8 mouse cellular contexts compared by ENCODE assay signal in the genomic region with DNA sequence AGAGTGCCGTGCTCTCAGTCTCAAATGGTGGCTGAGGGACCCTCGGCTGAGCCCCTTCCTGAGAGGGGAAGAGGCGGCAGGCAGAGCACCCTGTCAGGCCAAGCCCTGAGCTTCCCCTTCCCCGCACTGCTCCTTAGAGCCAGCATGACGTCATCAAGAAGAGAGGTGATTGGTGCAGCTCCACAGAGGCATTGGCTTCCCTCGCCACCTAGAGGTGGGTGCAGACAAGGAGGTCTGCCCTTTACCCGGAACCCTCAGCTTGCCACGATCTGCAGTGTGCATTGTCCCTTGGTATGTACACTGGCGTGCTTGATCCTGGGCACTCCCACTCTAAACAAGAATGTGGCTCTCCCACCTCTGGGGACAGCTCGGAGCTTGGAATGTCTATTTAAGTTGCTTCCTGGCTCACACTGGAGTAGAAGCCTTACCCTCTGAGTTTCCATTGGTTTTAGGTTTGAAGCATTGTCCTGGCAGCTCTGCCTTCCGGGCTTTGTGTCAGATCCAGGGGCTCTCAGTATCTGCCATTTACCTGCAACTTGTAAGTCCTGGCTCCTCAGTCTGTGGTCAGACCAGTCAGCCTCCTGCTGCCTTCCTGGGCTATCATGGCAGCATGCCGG.
DNase-seq lines count a peak whose midpoint lies in the region; ATAC-seq lines count a peak whose summit lies in the region.

No protein-coding gene starts in this region.

- no peaks in the 10 kb centered on the region for H3K9me3 ChIP-seq in hindbrain, embryonic 12.5 days (replicated peaks)
- no peaks in the 10 kb centered on the region for H3K9me3 ChIP-seq in limb, embryonic 10.5 days (replicated peaks)
- H3K9me3 ChIP-seq in midbrain, embryonic 10.5 days (replicated peaks) = no peaks in the 10 kb centered on the region

- H3K36me3 ChIP-seq in hindbrain, embryonic 12.5 days = peaks cover 19% of the 10 kb centered on the region
- H3K36me3 ChIP-seq in limb, embryonic 10.5 days = peaks cover 37% of the 10 kb centered on the region
- peaks cover 8% of the 10 kb centered on the region for H3K36me3 ChIP-seq in midbrain, embryonic 10.5 days

- H3K4me2 ChIP-seq in hindbrain, embryonic 12.5 days (replicated peaks) = peak overlapping the region; percentile 32

- H3K9ac ChIP-seq in hindbrain, embryonic 12.5 days = peak overlapping the region; percentile 46; the same call in 1 of the 2 replicates

- peak; percentile 83 for DNase-seq in T-cell, adult 2 months (ENCODE audit: low spot score)
- DNase-seq in limb, embryonic 10.5 days (ENCODE audit: low spot score) = peak; percentile 70
- DNase-seq in midbrain, embryonic 10.5 days (ENCODE audit: low spot score) = peak; percentile 82
- peak; percentile 40 to 75 for DNase-seq in spleen, postnatal 10 days (ENCODE audit: low spot score in 2 of 2)
- DNase-seq in layer of hippocampus, postnatal 25 days (ENCODE audit: extremely low spot score in 1 of 2, low spot score in 1 of 2) = no peak

- peak; percentile 85 for ATAC-seq in CD4-positive, CD25-positive, alpha-beta regulatory T cell, adult 4 months
- peak; percentile 73 for ATAC-seq in erythroid progenitor cell, adult 5-6 weeks (replicated peaks; ENCODE audit: low FRiP score, poor library complexity, severe bottlenecking)
- peak; percentile 83 for ATAC-seq in hindbrain, embryonic 12.5 days (ENCODE audit: low FRiP score)

- H3K4me1 ChIP-seq in hindbrain, embryonic 12.5 days = peaks cover 65% of the 10 kb centered on the region
- H3K4me1 ChIP-seq in limb, embryonic 10.5 days = peaks cover 58% of the 10 kb centered on the region
- peaks cover 64% of the 10 kb centered on the region for H3K4me1 ChIP-seq in midbrain, embryonic 10.5 days

- peak overlapping the region; percentile 64 for H3K27ac ChIP-seq in hindbrain, embryonic 12.5 days
- H3K27ac ChIP-seq in limb, embryonic 10.5 days = peak overlapping the region; percentile 76
- H3K27ac ChIP-seq in midbrain, embryonic 10.5 days (replicated peaks) = peak overlapping the region; percentile 67

- H3K4me3 ChIP-seq in hindbrain, embryonic 12.5 days = no peak overlapping the region
- no peak overlapping the region for H3K4me3 ChIP-seq in limb, embryonic 10.5 days
- H3K4me3 ChIP-seq in midbrain, embryonic 10.5 days = peak overlapping the region; percentile 8; the same call in 1 of the 2 replicates

- whole genome bisulfite sequencing in hindbrain, embryonic 12.5 days = 16% methylated on average over 12 of the region's 12 CpGs
- WGBS in limb, embryonic 10.5 days = 22% methylated on average over 12 of the region's 12 CpGs
- WGBS in midbrain, embryonic 10.5 days = 17% methylated on average over 12 of the region's 12 CpGs

- no peaks in the 10 kb centered on the region for H3K27me3 ChIP-seq in hindbrain, embryonic 12.5 days
- no peaks in the 10 kb centered on the region for H3K27me3 ChIP-seq in limb, embryonic 10.5 days (ENCODE audit: low read depth, poor library complexity, severe bottlenecking)
- H3K27me3 ChIP-seq in midbrain, embryonic 10.5 days (ENCODE audit: low read depth, poor library complexity, severe bottlenecking) = peaks cover 4% of the 10 kb centered on the region; the same call in 1 of the 2 replicates

Comparison
In these comparisons a context has a peak if more than half of its experiments do, and no peak if none do; other contexts are left out.
1. DNase-seq: peak in T-cell, adult 2 months (single experiment), limb, embryonic 10.5 days (single experiment), midbrain, embryonic 10.5 days (single experiment) and spleen, postnatal 10 days (2 of 2); none in layer of hippocampus, postnatal 25 days (0 of 2).
2. Peak in every context shown above with its lines, with median percentiles within 50 percentile points of each other: ATAC-seq and H3K27ac ChIP-seq.